Mouse (Mus musculus): Measurements from ENCODE around the gene Pnkd. TPM values are rescaled to one million over a fixed set of nuclear protein-coding genes. Genes with fewer than 3 reads are reported as not detected.

Pnkd gene
- polyA plus RNA-seq, 1 experiment from 2014 or later: 320 TPM

DNA sequence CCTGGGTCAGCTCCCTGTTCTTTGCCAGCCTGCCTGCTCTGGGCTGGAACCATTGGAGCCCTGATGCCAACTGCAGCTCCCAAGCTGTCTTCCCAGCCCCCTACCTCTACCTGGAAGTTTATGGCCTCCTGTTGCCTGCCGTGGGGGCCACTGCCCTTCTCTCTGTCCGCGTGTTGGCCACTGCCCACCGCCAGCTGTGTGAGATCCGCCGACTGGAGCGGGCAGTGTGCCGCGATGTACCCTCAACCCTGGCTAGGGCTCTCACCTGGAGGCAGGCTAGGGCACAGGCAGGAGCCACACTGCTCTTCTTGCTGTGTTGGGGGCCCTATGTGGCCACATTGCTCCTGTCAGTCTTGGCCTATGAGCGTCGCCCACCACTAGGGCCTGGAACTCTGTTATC is 5.7 kb upstream of the Pnkd start:
- ATAC-seq (ENCODE audit: insufficient number of reproducible peaks, insufficient read depth, low FRiP score, low read depth): no peak
- H3K27me3 ChIP-seq (ENCODE audit: control insufficient read depth, insufficient read depth, low read length): no peaks in the 10 kb centered on the region
- H3K9me3 ChIP-seq (ENCODE audit: control insufficient read depth, low read length): no peaks in the 10 kb centered on the region
- H3K36me3 ChIP-seq (ENCODE audit: control insufficient read depth, insufficient read depth, low read length): peaks cover 46% of the 10 kb centered on the region
- 81% methylated on average over 11 of the region's 11 CpGs for WGBS
- no peak overlapping the region for H3K4me3 ChIP-seq (ENCODE audit: control insufficient read depth in 1 of 2, insufficient read depth in 1 of 2, low read depth in 1 of 2, low read length in 2 of 2)
- no peak overlapping the region for H3K9ac ChIP-seq (ENCODE audit: low read length)
- no peak overlapping the region for H3K27ac ChIP-seq (replicated peaks in 1 of 2; ENCODE audit: control insufficient read depth in 1 of 2, insufficient read depth in 1 of 2, low read depth in 2 of 2, low read length in 2 of 2)
- H3K4me2 ChIP-seq (ENCODE audit: low read length): no peak overlapping the region
- H3K4me1 ChIP-seq (ENCODE audit: control insufficient read depth in 2 of 2, insufficient read depth in 2 of 2, low read length in 2 of 2): peaks cover 26 to 38% of the 10 kb centered on the region in 2 experiments

GRCm38 (mm10) chr1:74280591-74281325 is 4.0 kb upstream of the Pnkd start:
- Histone ChIP-seq H3K27me3 (ENCODE audit: control insufficient read depth, insufficient read depth, low read length) (no peaks in the 10 kb centered on the region), H3K9me3 (ENCODE audit: control insufficient read depth, low read length) (no peaks in the 10 kb centered on the region), H3K27ac (replicated peaks in 1 of 2; ENCODE audit: control insufficient read depth in 1 of 2, insufficient read depth in 1 of 2, low read depth in 2 of 2, low read length in 2 of 2) (no peak overlapping the region), H3K4me2 (ENCODE audit: low read length) (no peak overlapping the region), H3K4me3 (ENCODE audit: control insufficient read depth in 1 of 2, insufficient read depth in 1 of 2, low read depth in 1 of 2, low read length in 2 of 2) (no peak overlapping the region), H3K36me3 (ENCODE audit: control insufficient read depth, insufficient read depth, low read length) (peaks cover 46% of the 10 kb centered on the region), H3K9ac (ENCODE audit: low read length) (no peak overlapping the region), H3K4me1 (ENCODE audit: control insufficient read depth in 2 of 2, insufficient read depth in 2 of 2, low read length in 2 of 2) (peaks cover 14 to 24% of the 10 kb centered on the region in 2 experiments)
- ATAC-seq (ENCODE audit: insufficient number of reproducible peaks, insufficient read depth, low FRiP score, low read depth): no peak
- 91% methylated on average over 14 of the region's 14 CpGs for WGBS

DNA sequence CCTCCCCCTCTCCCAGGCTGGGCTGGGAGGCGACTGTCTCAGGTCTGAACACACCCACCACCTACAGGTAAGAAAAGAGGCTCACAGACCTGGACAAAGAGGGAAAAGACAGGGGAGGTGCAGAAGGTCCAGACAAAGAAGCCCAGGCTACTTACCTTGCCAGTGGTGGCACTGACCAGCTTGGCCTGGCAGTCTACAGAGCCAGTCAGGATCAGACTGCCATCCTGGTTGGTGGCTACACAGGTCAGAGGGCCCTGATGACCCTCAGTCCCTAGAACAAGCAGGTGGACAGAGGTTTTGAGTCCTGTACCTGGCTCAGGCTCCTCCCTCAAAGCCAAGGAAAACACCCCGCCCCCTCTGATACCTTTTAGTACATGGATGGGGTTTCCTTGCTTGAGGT is 3.4 kb upstream of the Pnkd start:
- no peak for ATAC-seq (ENCODE audit: insufficient number of reproducible peaks, insufficient read depth, low FRiP score, low read depth)
- Histone ChIP-seq H3K36me3 (ENCODE audit: control insufficient read depth, insufficient read depth, low read length) (peaks cover 49% of the 10 kb centered on the region), H3K9me3 (ENCODE audit: control insufficient read depth, low read length) (no peaks in the 10 kb centered on the region), H3K9ac (ENCODE audit: low read length) (no peak overlapping the region), H3K27ac (replicated peaks in 1 of 2; ENCODE audit: control insufficient read depth in 1 of 2, insufficient read depth in 1 of 2, low read depth in 2 of 2, low read length in 2 of 2) (no peak overlapping the region), H3K4me1 (ENCODE audit: control insufficient read depth in 2 of 2, insufficient read depth in 2 of 2, low read length in 2 of 2) (peaks cover 15 to 23% of the 10 kb centered on the region in 2 experiments), H3K4me3 (ENCODE audit: control insufficient read depth in 1 of 2, insufficient read depth in 1 of 2, low read depth in 1 of 2, low read length in 2 of 2) (no peak overlapping the region), H3K27me3 (ENCODE audit: control insufficient read depth, insufficient read depth, low read length) (no peaks in the 10 kb centered on the region), H3K4me2 (ENCODE audit: low read length) (no peak overlapping the region)
- 92% methylated on average over 2 of the region's 2 CpGs for WGBS

GRCm38 (mm10) chr1:74281886-74282285 is 2.8 kb upstream of the Pnkd start:
- no peaks in the 10 kb centered on the region for H3K27me3 ChIP-seq (ENCODE audit: control insufficient read depth, insufficient read depth, low read length)
- 96% methylated on average over 8 of the region's 8 CpGs for WGBS
- no peak overlapping the region for H3K4me2 ChIP-seq (ENCODE audit: low read length)
- H3K9me3 ChIP-seq (ENCODE audit: control insufficient read depth, low read length): no peaks in the 10 kb centered on the region
- no peak overlapping the region for H3K27ac ChIP-seq (replicated peaks in 1 of 2; ENCODE audit: control insufficient read depth in 1 of 2, insufficient read depth in 1 of 2, low read depth in 2 of 2, low read length in 2 of 2)
- H3K4me3 ChIP-seq (ENCODE audit: control insufficient read depth in 1 of 2, insufficient read depth in 1 of 2, low read depth in 1 of 2, low read length in 2 of 2): no peak overlapping the region
- no peak overlapping the region for H3K9ac ChIP-seq (ENCODE audit: low read length)
- peaks cover 10 to 18% of the 10 kb centered on the region in 2 experiments for H3K4me1 ChIP-seq (ENCODE audit: control insufficient read depth in 2 of 2, insufficient read depth in 2 of 2, low read length in 2 of 2)
- ATAC-seq (ENCODE audit: insufficient number of reproducible peaks, insufficient read depth, low FRiP score, low read depth): no peak
- peaks cover 54% of the 10 kb centered on the region for H3K36me3 ChIP-seq (ENCODE audit: control insufficient read depth, insufficient read depth, low read length)

GRCm38 (mm10) chr1:74282896-74283625 is 1.7 kb upstream of the Pnkd start:
- Histone ChIP-seq H3K4me1 (ENCODE audit: control insufficient read depth in 2 of 2, insufficient read depth in 2 of 2, low read length in 2 of 2) (peaks cover 7 to 16% of the 10 kb centered on the region in 2 experiments; a peak in 3 of 4 replicates), H3K27me3 (ENCODE audit: control insufficient read depth, insufficient read depth, low read length) (no peaks in the 10 kb centered on the region), H3K4me3 (ENCODE audit: control insufficient read depth in 1 of 2, insufficient read depth in 1 of 2, low read depth in 1 of 2, low read length in 2 of 2) (no peak overlapping the region), H3K4me2 (ENCODE audit: low read length) (peak overlapping the region; percentile 79; the same call in 1 of the 2 replicates), H3K27ac (replicated peaks in 1 of 2; ENCODE audit: control insufficient read depth in 1 of 2, insufficient read depth in 1 of 2, low read depth in 2 of 2, low read length in 2 of 2) (no peak overlapping the region), H3K9me3 (ENCODE audit: control insufficient read depth, low read length) (no peaks in the 10 kb centered on the region), H3K9ac (ENCODE audit: low read length) (no peak overlapping the region; the same call in 1 of the 2 replicates), H3K36me3 (ENCODE audit: control insufficient read depth, insufficient read depth, low read length) (peaks cover 58% of the 10 kb centered on the region)
- no peak for ATAC-seq (ENCODE audit: insufficient number of reproducible peaks, insufficient read depth, low FRiP score, low read depth)
- 83% methylated on average over 10 of the region's 10 CpGs for WGBS

- WGBS: 14% methylated on average over 14 of the region's 15 CpGs
- peaks cover 65% of the 10 kb centered on the region for H3K36me3 ChIP-seq (ENCODE audit: control insufficient read depth, insufficient read depth, low read length)
- peaks cover 9 to 25% of the 10 kb centered on the region in 2 experiments; a peak in 3 of 4 replicates for H3K4me1 ChIP-seq (ENCODE audit: control insufficient read depth in 2 of 2, insufficient read depth in 2 of 2, low read length in 2 of 2)
Measured at GRCm38 (mm10) chr1:74283686-74284463, 855 bp upstream of the Pnkd start.

GRCm38 (mm10) chr1:74285212-74286010 is 681 bp downstream of the Pnkd start:
- peak overlapping the region; percentile 74 to 92 for H3K4me3 ChIP-seq (ENCODE audit: control insufficient read depth in 1 of 2, insufficient read depth in 1 of 2, low read depth in 1 of 2, low read length in 2 of 2)
- WGBS: 3% methylated on average over 23 of the region's 23 CpGs
- peaks cover 59% of the 10 kb centered on the region for H3K36me3 ChIP-seq (ENCODE audit: control insufficient read depth, insufficient read depth, low read length)
- ATAC-seq (ENCODE audit: insufficient number of reproducible peaks, insufficient read depth, low FRiP score, low read depth): no peak
- peak overlapping the region; percentile 50 to 69 for H3K27ac ChIP-seq (replicated peaks in 1 of 2; ENCODE audit: control insufficient read depth in 1 of 2, insufficient read depth in 1 of 2, low read depth in 2 of 2, low read length in 2 of 2)
- peak overlapping the region; percentile 73 for H3K4me2 ChIP-seq (ENCODE audit: low read length)
- H3K27me3 ChIP-seq (ENCODE audit: control insufficient read depth, insufficient read depth, low read length): no peaks in the 10 kb centered on the region
- peak overlapping the region; percentile 87 for H3K9ac ChIP-seq (ENCODE audit: low read length)
- H3K4me1 ChIP-seq (ENCODE audit: control insufficient read depth in 2 of 2, insufficient read depth in 2 of 2, low read length in 2 of 2): peaks cover 24 to 38% of the 10 kb centered on the region in 2 experiments
- H3K9me3 ChIP-seq (ENCODE audit: control insufficient read depth, low read length): no peaks in the 10 kb centered on the region

More at GRCm38 (mm10) chr1:74283686-74284463, 855 bp upstream of the Pnkd start:
- peak overlapping the region; percentile 57 to 76; a peak in 3 of 4 replicates for H3K27ac ChIP-seq (replicated peaks in 1 of 2; ENCODE audit: control insufficient read depth in 1 of 2, insufficient read depth in 1 of 2, low read depth in 2 of 2, low read length in 2 of 2)
- ATAC-seq (ENCODE audit: insufficient number of reproducible peaks, insufficient read depth, low FRiP score, low read depth): peak; percentile 44
- peak overlapping the region; percentile 79 for H3K4me2 ChIP-seq (ENCODE audit: low read length)
- H3K9me3 ChIP-seq (ENCODE audit: control insufficient read depth, low read length): no peaks in the 10 kb centered on the region
- H3K27me3 ChIP-seq (ENCODE audit: control insufficient read depth, insufficient read depth, low read length): no peaks in the 10 kb centered on the region
- H3K9ac ChIP-seq (ENCODE audit: low read length): peak overlapping the region; percentile 91
- H3K4me3 ChIP-seq (ENCODE audit: control insufficient read depth in 1 of 2, insufficient read depth in 1 of 2, low read depth in 1 of 2, low read length in 2 of 2): peak overlapping the region; percentile 84 to 88

Data from heart, embryonic 14.5 days (tissue).